Mouse (Mus musculus) heart, adult 2 months (tissue): ENCODE data around the gene Pde4b. TPM values are rescaled to one million over a fixed set of nuclear protein-coding genes. Genes with fewer than 3 reads are reported as not detected.

Source experiments
- DNase-seq, 2 experiments: peaks; one replicate each; pipeline ENCODE4 v3.0.0; 2021
- H3K27ac ChIP-seq: fragments of 200-600 bp; 2 replicates; pipeline ENCODE4 v1.8.1; 2022
- H3K27me3 ChIP-seq: fragments of 200-500 bp; 2 replicates; pipeline ENCODE4 v1.6.1; 2012; ENCODE audit warnings: mild to moderate bottlenecking, low read length, inconsistent platforms, mixed read lengths; ENCODE audit not compliant: control insufficient read depth, insufficient read depth
- H3K36me3 ChIP-seq: fragments of 200-500 bp; 2 replicates; pipeline ENCODE4 v1.6.1; 2012; ENCODE audit warnings: low read length, inconsistent platforms; ENCODE audit not compliant: control insufficient read depth, insufficient read depth
- H3K4me1 ChIP-seq: fragments of 200-500 bp; 2 replicates; pipeline ENCODE4 v1.6.1; 2011; ENCODE audit warnings: low read length; ENCODE audit not compliant: control insufficient read depth, insufficient read depth
- H3K4me3 ChIP-seq: fragments of 200-600 bp; 2 replicates; pipeline ENCODE4 v1.8.1; 2022
- H3K79me2 ChIP-seq: fragments of 200-500 bp; replicated peaks from 2 replicates; pipeline ENCODE4 v1.6.1; 2012; ENCODE audit warnings: mild to moderate bottlenecking, inconsistent platforms, low read length, moderate library complexity, mixed read lengths; ENCODE audit not compliant: control insufficient read depth, insufficient read depth
- H3K9ac ChIP-seq: fragments of 200-500 bp; 2 replicates; pipeline ENCODE4 v1.6.1; 2012; ENCODE audit warnings: low read depth, mild to moderate bottlenecking, control low read depth, inconsistent platforms, low read length, mixed read lengths
- CTCF ChIP-seq: fragments of 200-600 bp; IDR thresholded peaks from 2 replicates; pipeline ENCODE4 v1.8.1; 2022; ENCODE audit warnings: antibody characterized with exemption, mild to moderate bottlenecking, moderate library complexity
- EP300 ChIP-seq: fragments of 200-500 bp; IDR thresholded peaks from 2 replicates; pipeline ENCODE4 v1.6.1; 2011; ENCODE audit warnings: low read depth, low read length, control low read depth; ENCODE audit not compliant: insufficient read depth
- POLR2A ChIP-seq: fragments of 200-500 bp; IDR thresholded peaks from 2 replicates; pipeline ENCODE4 v1.6.1; 2011; ENCODE audit warnings: mild to moderate bottlenecking, low read depth, low read length, control low read depth; ENCODE audit not compliant: insufficient read depth
- WGBS: fragments of 180-500 bp; shearing (Covaris S2); methylation state at CpG from one replicate; pipeline ENCODE4 v1.1.7; 2018; 5-methylcytosine and 5-hydroxymethylcytosine counted together
- intact Hi-C: fragments of 180-260 bp; cut with DNase I; formaldehyde crosslinking; loops from one replicate; pipeline ENCODE4 v1.15.1; 2025
- polyA plus RNA-seq: library from polyadenylated mRNA; depleted of rRNA; stranded (reverse); fragments of >200 nt; gene quantifications from 2 replicates; pipeline ENCODE4 v1.2.3, GENCODE M21; 2012
- total RNA-seq, 2 experiments: library from RNA; stranded (reverse); gene quantifications; 2 replicates each; pipeline ENCODE4 v1.2.3; 2021

Gene Pde4b
- total and polyA plus RNA-seq, 3 experiments, result 16.3 to 29.4 (median 28.2) TPM

DNA sequence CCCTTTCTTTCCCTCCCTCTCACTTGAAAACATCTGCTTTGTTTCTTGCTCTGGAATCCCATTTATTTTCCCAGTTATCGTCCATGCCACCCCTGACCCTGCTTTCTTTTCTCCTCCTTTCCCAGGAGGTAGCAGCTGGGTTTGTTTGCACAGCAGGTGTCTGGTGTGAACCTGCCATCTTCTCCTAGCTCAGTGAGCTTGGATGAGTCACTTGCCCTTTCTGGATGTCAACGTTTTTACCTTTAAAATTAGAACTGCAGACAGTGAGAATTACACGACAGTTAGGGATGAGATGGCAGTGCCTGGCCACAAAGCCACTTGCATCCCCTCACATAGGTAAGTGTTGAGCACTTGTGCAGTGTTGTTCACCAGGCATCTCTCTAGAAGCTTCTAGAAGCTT lies 84.3 kb downstream of the Pde4b start:
- H3K9ac ChIP-seq, result no peak overlapping the region
- no peaks in the 10 kb centered on the region for H3K27me3 ChIP-seq
- intact Hi-C loops, result no loop called here
- no peak for TF ChIP-seq CTCF
- no peak for TF ChIP-seq POLR2A
- no peak for TF ChIP-seq EP300
- no peak overlapping the region for H3K4me3 ChIP-seq
- no peak for DNase-seq
- no peaks in the 10 kb centered on the region for H3K79me2 ChIP-seq
- 40% methylated on average over 3 of the region's 3 CpGs for WGBS
- H3K4me1 ChIP-seq, result no peaks in the 10 kb centered on the region
- H3K36me3 ChIP-seq, result no peaks in the 10 kb centered on the region
- H3K27ac ChIP-seq, result no peak overlapping the region

DNA sequence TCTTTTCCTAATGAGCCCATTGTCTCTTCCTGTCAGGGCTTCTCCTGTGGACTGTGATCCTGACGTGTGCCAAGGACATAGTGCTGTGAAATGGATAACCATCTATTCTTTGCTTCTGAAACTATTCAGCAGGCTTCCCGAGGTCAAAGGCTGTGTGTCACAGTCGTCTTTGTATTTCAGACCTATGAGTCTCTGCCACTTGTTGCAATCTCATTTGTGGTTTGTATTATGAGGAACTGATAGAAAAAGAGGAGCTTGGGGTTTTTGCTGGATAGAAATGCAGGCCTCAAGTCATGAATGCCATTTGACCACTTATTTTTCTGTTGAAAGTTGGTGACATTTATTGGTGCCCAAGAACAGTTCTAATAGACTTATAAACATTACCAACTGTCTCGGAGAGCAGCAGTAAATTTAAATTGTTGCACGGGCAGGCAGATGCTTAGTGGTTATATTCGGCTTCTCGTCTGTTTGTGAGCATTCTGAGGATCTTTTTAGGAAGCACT lies 85.4 kb downstream of the Pde4b start:
- TF ChIP-seq POLR2A, result no peak
- no peak for TF ChIP-seq CTCF
- no peak for TF ChIP-seq EP300
- H3K4me3 ChIP-seq, result no peak overlapping the region
- H3K36me3 ChIP-seq, result no peaks in the 10 kb centered on the region
- H3K9ac ChIP-seq, result no peak overlapping the region
- H3K4me1 ChIP-seq, result no peaks in the 10 kb centered on the region
- 67% methylated on average over 7 of the region's 7 CpGs for WGBS
- intact Hi-C loops, result no loop called here
- DNase-seq, result no peak
- no peaks in the 10 kb centered on the region for H3K79me2 ChIP-seq
- H3K27ac ChIP-seq, result no peak overlapping the region
- no peaks in the 10 kb centered on the region for H3K27me3 ChIP-seq

DNA sequence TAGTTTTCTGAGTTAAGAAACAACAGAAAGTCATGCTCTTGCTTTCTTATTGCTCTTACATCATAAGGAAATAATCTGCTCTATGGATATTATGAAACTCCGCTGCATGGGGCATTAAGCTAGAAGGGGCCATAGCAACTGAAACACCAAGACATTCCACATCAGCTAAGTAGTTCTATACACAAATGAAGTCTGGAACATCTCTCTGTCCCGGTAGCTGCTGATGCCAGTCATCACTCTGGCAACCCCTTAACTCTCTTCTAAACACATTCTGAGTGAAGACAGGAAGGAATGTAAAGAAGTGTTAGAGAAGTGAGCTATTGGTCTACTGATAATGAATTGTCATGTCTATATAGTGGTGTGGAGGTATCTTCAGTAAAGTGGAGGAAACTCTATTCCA lies 88.6 kb downstream of the Pde4b start:
- Histone ChIP-seq H3K36me3 (no peaks in the 10 kb centered on the region), H3K9ac (no peak overlapping the region), H3K4me1 (no peaks in the 10 kb centered on the region), H3K4me3 (no peak overlapping the region), H3K79me2 (no peaks in the 10 kb centered on the region), H3K27me3 (no peaks in the 10 kb centered on the region), H3K27ac (no peak overlapping the region)
- no peak for DNase-seq
- WGBS, result 35% methylated on average over 2 of the region's 2 CpGs
- TF ChIP-seq POLR2A (no peak), CTCF (no peak)
- intact Hi-C loops, result no loop called here

DNA sequence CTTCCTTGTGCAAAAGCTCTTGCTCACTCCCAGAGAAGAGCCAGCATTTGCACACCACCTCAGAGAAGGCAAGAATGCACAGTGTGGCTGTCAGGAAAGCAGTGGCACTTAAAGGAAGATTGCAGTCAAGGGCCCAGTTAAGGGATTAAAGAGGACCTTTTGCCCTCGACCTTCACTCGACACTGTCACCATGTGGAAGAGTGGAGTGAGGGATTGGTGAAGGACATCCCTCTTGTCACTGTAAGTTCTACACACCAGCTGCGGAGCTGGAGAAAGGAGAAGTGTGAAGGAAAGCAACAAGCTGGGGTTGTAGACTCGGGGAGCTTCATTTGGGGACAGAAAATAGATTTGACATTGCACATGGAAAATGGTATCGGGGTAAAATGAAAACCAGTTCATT lies 89.9 kb downstream of the Pde4b start:
- intact Hi-C loops, result no loop called here
- TF ChIP-seq CTCF (no peak), EP300 (no peak), POLR2A (no peak)
- H3K4me3 ChIP-seq, result no peak overlapping the region
- H3K27ac ChIP-seq, result no peak overlapping the region
- no peaks in the 10 kb centered on the region for H3K79me2 ChIP-seq
- no peaks in the 10 kb centered on the region for H3K27me3 ChIP-seq
- H3K4me1 ChIP-seq, result no peaks in the 10 kb centered on the region
- WGBS, result 62% methylated on average over 5 of the region's 5 CpGs
- no peaks in the 10 kb centered on the region for H3K36me3 ChIP-seq
- DNase-seq, result no peak
- H3K9ac ChIP-seq, result no peak overlapping the region

DNA sequence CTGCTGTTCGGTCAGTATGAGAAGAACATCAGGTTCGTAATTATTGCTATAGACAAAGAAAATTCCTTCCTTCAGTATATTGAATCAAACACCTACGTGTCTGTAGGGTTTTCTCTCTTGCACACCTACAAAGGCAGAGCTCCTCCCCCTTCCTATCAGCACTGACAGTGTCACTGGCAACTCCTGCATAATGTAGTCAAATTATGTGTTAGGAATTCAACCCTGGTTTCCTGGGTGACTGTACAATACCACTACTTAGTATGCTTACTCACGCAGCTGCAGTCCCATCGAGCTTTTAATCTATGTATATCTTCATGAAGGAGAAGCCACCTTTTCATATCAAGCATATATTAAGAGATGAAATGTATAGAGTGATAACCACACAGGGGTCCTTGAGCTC lies 99.5 kb downstream of the Pde4b start:
- intact Hi-C loops, result no loop called here
- WGBS, result 81% methylated on average over 5 of the region's 5 CpGs
- H3K27ac ChIP-seq, result no peak overlapping the region
- no peak overlapping the region for H3K9ac ChIP-seq
- no peak for DNase-seq
- no peaks in the 10 kb centered on the region for H3K36me3 ChIP-seq
- H3K79me2 ChIP-seq, result no peaks in the 10 kb centered on the region
- H3K4me3 ChIP-seq, result no peak overlapping the region
- TF ChIP-seq EP300 (no peak), POLR2A (no peak), CTCF (no peak)
- no peaks in the 10 kb centered on the region for H3K27me3 ChIP-seq
- no peaks in the 10 kb centered on the region for H3K4me1 ChIP-seq

DNA sequence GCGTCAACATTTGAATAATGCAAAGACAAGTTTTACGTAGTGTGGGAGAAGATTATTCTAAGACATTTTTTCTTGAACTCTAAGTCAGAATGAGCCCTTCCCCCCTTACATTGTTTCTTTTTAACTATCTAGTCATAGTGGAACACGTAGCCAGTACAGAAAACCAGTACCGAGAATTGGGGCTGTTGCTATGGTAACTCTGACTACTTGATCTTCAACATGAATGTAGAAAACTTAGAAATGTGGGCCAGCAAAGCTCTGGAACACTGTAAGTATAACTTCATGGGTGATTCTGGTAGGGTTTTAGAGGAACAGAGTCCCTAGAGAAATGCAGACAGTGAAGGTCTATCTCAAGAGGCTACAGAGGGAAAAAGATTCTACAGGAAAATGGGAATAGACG lies 110.4 kb downstream of the Pde4b start:
- Histone ChIP-seq H3K79me2 (no peaks in the 10 kb centered on the region), H3K4me1 (no peaks in the 10 kb centered on the region), H3K9ac (no peak overlapping the region), H3K4me3 (no peak overlapping the region), H3K36me3 (no peaks in the 10 kb centered on the region), H3K27ac (no peak overlapping the region), H3K27me3 (no peaks in the 10 kb centered on the region)
- DNase-seq, result no peak
- TF ChIP-seq EP300, result no peak
- no peak for TF ChIP-seq CTCF
- no peak for TF ChIP-seq POLR2A
- intact Hi-C loops, result no loop called here
- WGBS, result 84% methylated on average over 5 of the region's 5 CpGs

DNA sequence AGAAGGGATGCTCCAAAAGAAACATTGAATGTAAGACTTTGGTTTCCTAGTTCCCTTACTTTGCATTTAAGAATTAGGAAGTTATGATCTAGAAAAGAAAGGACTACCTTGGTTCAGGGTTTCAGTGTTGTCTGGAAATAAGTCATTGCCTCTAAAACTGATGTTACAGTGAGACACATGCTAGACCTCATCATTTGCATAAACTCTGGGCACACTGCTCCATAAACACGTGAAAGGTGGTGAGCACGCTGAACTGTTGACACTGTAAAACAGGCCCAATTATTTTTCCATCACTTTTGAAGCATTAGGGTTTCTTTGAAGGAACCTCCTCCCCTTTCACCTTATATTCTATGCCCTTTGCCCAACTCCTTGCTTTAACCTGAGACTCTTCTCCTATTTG lies 122.4 kb downstream of the Pde4b start:
- no peak overlapping the region for H3K27ac ChIP-seq
- H3K4me3 ChIP-seq, result no peak overlapping the region
- no peaks in the 10 kb centered on the region for H3K36me3 ChIP-seq
- no peak for DNase-seq
- H3K27me3 ChIP-seq, result no peaks in the 10 kb centered on the region
- H3K79me2 ChIP-seq, result no peaks in the 10 kb centered on the region
- 87% methylated on average over 2 of the region's 2 CpGs for WGBS
- intact Hi-C loops, result no loop called here
- no peak for TF ChIP-seq EP300
- no peak for TF ChIP-seq POLR2A
- no peak for TF ChIP-seq CTCF
- no peak overlapping the region for H3K9ac ChIP-seq
- no peaks in the 10 kb centered on the region for H3K4me1 ChIP-seq
